In genomic region chr3:89292303-89292702, GRCm38 (mm10) we compare ENCODE assay signal across 13 mouse cellular contexts. TPM values are rescaled to one million over a fixed set of nuclear protein-coding genes. Genes with fewer than 3 reads are reported as not detected.
"Had no signal": no experiment of that assay in that cellular context is flagged by ENCODE, and none has a peak within 500 bp of the region (broad histone marks: within the 10 kb centered on the region; RNA-seq: fewer than 3 reads in every experiment).

No protein-coding gene starts in this region.

- H3K4me3 ChIP-seq: layer of hippocampus, adult 2 months; liver, embryonic 13.5 days; midbrain, embryonic 13.5 days; myocyte; neural tube, embryonic 15.5 days had no signal

- H3K9ac ChIP-seq: liver, embryonic 13.5 days; midbrain, embryonic 13.5 days; neural tube, embryonic 15.5 days had no signal

- H3K4me1 ChIP-seq: midbrain, embryonic 13.5 days; neural tube, embryonic 15.5 days had no signal

- H3K9me3 ChIP-seq: liver, embryonic 13.5 days; midbrain, embryonic 13.5 days; neural tube, embryonic 15.5 days had no signal

- H3K36me3 ChIP-seq: liver, embryonic 13.5 days; midbrain, embryonic 13.5 days; neural tube, embryonic 15.5 days had no signal

- DNase-seq: kidney, adult 18-20 months; kidney, postnatal 10 days; kidney, postnatal 4 days; left cerebral cortex, postnatal 4 days; liver, embryonic 13.5 days; lung, adult 18-20 months; right cerebral cortex, postnatal 4 days; spleen, adult 18-20 months had no signal

- ATAC-seq: midbrain, embryonic 13.5 days had no signal

- H3K27ac ChIP-seq: layer of hippocampus, adult 2 months; liver, embryonic 13.5 days; midbrain, embryonic 13.5 days; neural tube, embryonic 15.5 days had no signal

- H3K27me3 ChIP-seq: liver, embryonic 13.5 days; midbrain, embryonic 13.5 days; neural tube, embryonic 15.5 days had no signal

- H3K4me2 ChIP-seq: liver, embryonic 13.5 days; midbrain, embryonic 13.5 days; neural tube, embryonic 15.5 days had no signal

RNA-seq across cellular contexts. Expression of gene Efna1, which starts 11.4 kb away (rescaled TPM):
- total RNA-seq: megakaryocyte-erythroid progenitor cell, adult 5-6 weeks had no signal

RNA-seq across cellular contexts. Expression of gene Efna3, which starts 30.5 kb away (rescaled TPM):
- total RNA-seq: megakaryocyte-erythroid progenitor cell, adult 5-6 weeks had no signal

RNA-seq across cellular contexts. Expression of gene Efna4, which starts 45.5 kb away (rescaled TPM):
- total RNA-seq: megakaryocyte-erythroid progenitor cell, adult 5-6 weeks had no signal
